ENCODE assay signal across 8 mouse cellular contexts in the genomic region with DNA sequence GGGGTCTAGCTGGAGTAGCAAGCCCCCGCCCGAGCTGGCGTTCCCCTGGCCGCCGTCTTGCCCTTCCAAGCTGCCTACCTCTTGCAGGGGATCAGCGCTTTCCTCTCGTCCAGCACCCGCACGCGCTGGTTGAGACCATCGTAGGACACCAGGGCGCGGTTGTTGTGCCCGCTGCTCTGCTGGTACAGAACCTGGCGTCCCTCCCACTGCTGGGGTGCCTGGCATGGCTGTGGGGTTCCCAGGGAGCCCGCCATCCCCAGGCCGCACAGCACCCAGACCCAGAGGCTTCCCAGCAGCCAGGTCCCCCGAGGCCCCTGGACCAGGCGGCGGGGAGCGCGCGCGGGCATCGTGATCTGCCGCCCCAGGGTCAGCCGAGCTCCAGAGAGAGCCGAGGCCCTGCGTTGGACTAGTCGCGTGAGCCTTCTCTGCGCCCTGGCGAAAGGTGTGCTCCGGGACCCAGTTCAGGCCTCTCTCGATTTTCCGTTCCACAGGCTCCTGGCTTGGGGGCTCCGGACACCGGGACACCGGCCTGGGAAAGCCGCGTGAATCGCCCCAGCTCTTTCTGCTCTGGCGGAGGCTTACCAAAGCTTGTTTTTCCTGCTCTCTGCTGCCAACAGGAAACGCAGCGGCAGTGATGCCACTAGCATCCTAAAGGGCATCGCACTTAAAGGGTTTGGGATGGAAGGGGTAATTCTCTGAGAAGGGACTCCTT. TPM values are rescaled to one million over a fixed set of nuclear protein-coding genes. Genes with fewer than 3 reads are reported as not detected.
A peak's percentile ranks its signal among the peaks of the same experiment; 100 is the strongest.
DNase-seq lines count a peak whose midpoint lies in the region; ATAC-seq lines count a peak whose summit lies in the region.

A gene (minus strand): TSS at position 712 of the 712 bp plus-strand sequence.

- peak within 1 kb of the TSS; percentile 69 for H3K9ac ChIP-seq in embryonic facial prominence, embryonic 12.5 days
- H3K9ac ChIP-seq in limb, embryonic 12.5 days (replicated peaks): peak within 1 kb of the TSS; percentile 84
- peak within 1 kb of the TSS; percentile 88 for H3K9ac ChIP-seq in midbrain, embryonic 13.5 days (replicated peaks)

- peak; percentile 74 for DNase-seq in layer of hippocampus, adult 11-12 months (ENCODE audit: low spot score)
- no peak for DNase-seq in layer of hippocampus, adult 9-10 months (ENCODE audit: low spot score)
- peak; percentile 92 for DNase-seq in heart, adult 11 months
- DNase-seq in kidney, adult 11 months: peak; percentile 11
- DNase-seq in spleen, postnatal 14 days (ENCODE audit: low spot score in 2 of 2): peak; percentile 30 to 46

- peak within 1 kb of the TSS; percentile 56 for H3K4me3 ChIP-seq in embryonic facial prominence, embryonic 12.5 days
- peak within 1 kb of the TSS; percentile 70 for H3K4me3 ChIP-seq in limb, embryonic 12.5 days (replicated peaks)
- peak within 1 kb of the TSS; percentile 91 for H3K4me3 ChIP-seq in midbrain, embryonic 13.5 days (replicated peaks)

- H3K27ac ChIP-seq in embryonic facial prominence, embryonic 12.5 days: no peak within 1 kb of the TSS
- no peak within 1 kb of the TSS for H3K27ac ChIP-seq in limb, embryonic 12.5 days
- peak within 1 kb of the TSS; percentile 90 for H3K27ac ChIP-seq in midbrain, embryonic 13.5 days

- under 1% methylated on average over 46 of the region's 46 CpGs for WGBS in embryonic facial prominence, embryonic 12.5 days
- WGBS in limb, embryonic 12.5 days: under 1% methylated on average over 46 of the region's 46 CpGs
- under 1% methylated on average over 46 of the region's 46 CpGs for WGBS in midbrain, embryonic 13.5 days

- H3K4me2 ChIP-seq in embryonic facial prominence, embryonic 12.5 days (replicated peaks): peak within 1 kb of the TSS; percentile 80
- H3K4me2 ChIP-seq in limb, embryonic 12.5 days: peak within 1 kb of the TSS; percentile 95
- peak within 1 kb of the TSS; percentile 70 for H3K4me2 ChIP-seq in midbrain, embryonic 13.5 days (replicated peaks)

- H3K36me3 ChIP-seq in embryonic facial prominence, embryonic 12.5 days: no peaks in the 10 kb centered on the region
- H3K36me3 ChIP-seq in limb, embryonic 12.5 days: no peaks in the 10 kb centered on the region
- 0 out of 2 replicates have a peak, but pooled peaks cover 3% of the 10 kb centered on the region for H3K36me3 ChIP-seq in midbrain, embryonic 13.5 days

- H3K4me1 ChIP-seq in embryonic facial prominence, embryonic 12.5 days: peaks cover 4% of the 10 kb centered on the region; the same call in 1 of the 2 replicates
- peaks cover 7% of the 10 kb centered on the region for H3K4me1 ChIP-seq in limb, embryonic 12.5 days (replicated peaks)
- peaks cover 31% of the 10 kb centered on the region for H3K4me1 ChIP-seq in midbrain, embryonic 13.5 days (replicated peaks)

- H3K27me3 ChIP-seq in embryonic facial prominence, embryonic 12.5 days: peaks cover 11% of the 10 kb centered on the region
- peaks cover 31% of the 10 kb centered on the region for H3K27me3 ChIP-seq in limb, embryonic 12.5 days
- peaks cover 18% of the 10 kb centered on the region for H3K27me3 ChIP-seq in midbrain, embryonic 13.5 days

- H3K9me3 ChIP-seq in embryonic facial prominence, embryonic 12.5 days: no peaks in the 10 kb centered on the region
- no peaks in the 10 kb centered on the region for H3K9me3 ChIP-seq in limb, embryonic 12.5 days
- H3K9me3 ChIP-seq in midbrain, embryonic 13.5 days: no peaks in the 10 kb centered on the region

- ATAC-seq in embryonic facial prominence, embryonic 12.5 days (ENCODE audit: insufficient number of reproducible peaks, insufficient read depth, low FRiP score, low TSS enrichment): peak; percentile 65; the same call in 1 of the 2 replicates
- peak; percentile 76 for ATAC-seq in limb, embryonic 12.5 days (ENCODE audit: insufficient number of reproducible peaks, insufficient read depth, low FRiP score, low TSS enrichment, low read depth)
- ATAC-seq in midbrain, embryonic 13.5 days: peak; percentile 85

RNA-seq across cellular contexts. Expression of the gene that starts here (rescaled TPM):
- 20.2 TPM in 2 replicates for polyA plus RNA-seq in embryonic facial prominence, embryonic 12.5 days (2016; fragmentation: Nextera tagmentation; extraction: Ambion mirVana)
- 12.8 and 12.9 TPM in 2 replicates for polyA plus RNA-seq in limb, embryonic 12.5 days (2016; fragmentation: Nextera tagmentation; extraction: Ambion mirVana)
- 16.3 and 18.2 TPM in 2 replicates for polyA plus RNA-seq in midbrain, embryonic 13.5 days (2015; fragmentation: Nextera tagmentation; extraction: Ambion mirVana)
